Mouse (Mus musculus): Measurements from ENCODE around the gene 4930544D05Rik. TPM values are rescaled to one million over a fixed set of nuclear protein-coding genes. Genes with fewer than 3 reads are reported as not detected.

4930544D05Rik gene
- polyA plus RNA-seq, 2 experiments from 2014 or later = not detected

DNA sequence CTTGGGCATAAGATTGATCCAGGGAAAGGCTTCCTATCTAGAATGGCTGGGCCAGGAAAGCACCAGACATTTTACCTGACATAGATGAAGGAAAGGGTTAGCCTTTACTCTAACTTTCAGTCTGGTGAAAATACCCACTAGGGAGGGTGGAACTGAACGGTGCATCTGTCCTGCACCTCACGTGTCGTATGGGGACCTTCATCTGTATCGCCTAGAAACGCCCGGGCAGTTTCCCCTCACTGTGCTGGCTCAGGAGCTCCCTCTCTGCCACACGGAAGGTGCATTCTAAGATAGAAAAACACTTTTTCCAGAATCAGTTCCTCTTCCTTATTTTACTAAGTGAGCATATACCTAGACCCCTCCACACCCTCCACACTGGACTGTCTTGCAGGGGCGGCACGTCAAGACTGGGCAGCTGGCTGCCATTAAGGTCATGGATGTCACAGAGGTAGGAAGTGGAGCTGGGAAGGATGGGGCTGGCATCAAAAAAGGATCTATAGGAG, 17.1 kb upstream of the 4930544D05Rik start:
- ATAC-seq = no peak

DNA sequence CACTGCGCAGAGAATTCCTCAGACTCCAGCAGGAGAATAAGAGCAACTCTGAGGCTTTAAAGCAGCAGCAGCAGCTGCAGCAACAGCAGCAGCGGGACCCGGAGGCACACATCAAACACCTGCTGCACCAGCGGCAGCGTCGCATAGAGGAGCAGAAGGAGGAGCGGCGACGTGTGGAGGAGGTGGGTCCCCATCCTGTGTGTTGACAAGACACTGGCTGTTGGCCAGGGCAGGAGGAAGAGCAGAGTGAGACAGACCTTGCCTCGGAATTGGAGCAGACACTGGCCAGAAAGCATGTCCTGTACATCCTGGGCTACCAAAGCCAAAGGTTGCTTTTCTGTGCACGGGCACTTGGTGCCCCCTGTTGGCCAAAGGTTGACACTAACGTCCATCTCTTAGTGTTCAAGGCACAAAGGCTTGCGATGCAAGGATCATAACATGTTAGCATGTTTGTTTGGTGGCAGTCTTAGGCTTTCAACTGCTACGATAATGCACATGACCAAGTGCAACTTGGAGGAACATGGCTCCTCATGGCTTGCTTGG, 10.6 kb upstream of the 4930544D05Rik start:
- ATAC-seq = peak; percentile 75

DNA sequence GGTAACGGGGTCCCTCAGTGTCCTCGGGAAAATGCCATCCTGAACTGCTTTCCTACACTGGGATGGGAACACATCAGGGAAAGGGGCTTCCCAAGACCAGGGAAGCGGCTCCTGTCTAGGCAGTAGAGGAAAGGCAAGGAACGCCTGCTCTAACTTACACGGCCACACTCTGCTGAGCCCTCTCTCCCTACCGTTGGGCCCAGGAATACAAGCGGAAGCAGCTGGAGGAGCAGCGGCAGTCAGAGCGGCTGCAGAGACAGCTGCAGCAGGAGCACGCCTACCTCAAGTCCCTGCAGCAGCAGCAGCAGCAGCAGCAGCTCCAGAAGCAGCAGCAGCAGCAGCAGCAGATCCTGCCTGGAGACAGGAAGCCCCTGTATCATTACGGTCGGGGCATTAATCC, 8.9 kb upstream of the 4930544D05Rik start:
- no peak for ATAC-seq

DNA sequence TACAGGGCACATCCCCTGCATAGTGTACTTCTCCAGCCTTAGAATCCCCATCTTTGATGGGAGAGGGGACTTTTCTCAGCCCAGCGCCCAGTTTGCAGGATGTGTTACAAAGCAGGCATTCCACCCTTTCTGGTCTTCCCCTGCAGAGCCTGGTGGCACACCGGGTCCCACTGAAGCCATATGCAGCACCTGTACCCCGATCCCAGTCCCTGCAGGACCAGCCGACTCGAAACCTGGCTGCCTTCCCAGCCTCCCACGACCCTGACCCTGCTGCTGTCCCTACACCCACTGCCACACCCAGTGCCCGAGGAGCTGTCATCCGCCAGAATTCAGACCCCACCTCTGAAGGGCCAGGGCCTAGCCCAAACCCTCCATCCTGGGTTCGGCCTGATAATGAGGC, 8.0 kb upstream of the 4930544D05Rik start:
- no peak for ATAC-seq

DNA sequence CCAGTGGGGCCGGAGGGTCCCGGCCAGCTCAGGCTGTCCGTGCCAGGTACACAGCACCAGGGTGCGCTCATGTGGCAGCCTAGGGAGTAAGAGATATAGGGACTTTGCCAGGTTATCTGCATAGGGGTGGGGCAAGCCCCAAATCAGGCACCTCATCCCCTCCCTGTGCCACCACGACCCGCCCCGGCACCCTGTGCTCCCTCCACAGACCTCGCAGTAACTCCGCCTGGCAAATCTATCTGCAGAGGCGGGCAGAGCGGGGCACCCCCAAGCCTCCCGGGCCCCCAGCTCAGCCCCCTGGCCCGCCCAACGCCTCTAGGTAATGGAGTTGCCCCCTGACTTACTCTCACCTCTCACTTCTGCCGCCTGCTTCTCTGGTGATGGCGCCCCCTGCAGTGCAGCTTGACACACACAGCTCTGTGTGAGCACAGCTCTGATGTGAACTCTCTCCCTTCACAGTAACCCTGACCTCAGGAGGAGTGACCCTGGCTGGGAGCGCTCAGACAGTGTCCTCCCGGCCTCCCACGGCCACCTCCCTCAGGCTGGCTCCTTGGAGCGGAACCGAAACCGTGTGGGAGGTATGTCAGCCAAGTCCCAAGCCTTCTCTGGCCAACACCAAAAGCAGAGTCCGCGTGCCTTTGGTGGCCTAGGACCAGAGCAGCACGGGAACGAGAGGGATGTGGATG, 7.1 kb upstream of the 4930544D05Rik start:
- no peak for ATAC-seq

DNA sequence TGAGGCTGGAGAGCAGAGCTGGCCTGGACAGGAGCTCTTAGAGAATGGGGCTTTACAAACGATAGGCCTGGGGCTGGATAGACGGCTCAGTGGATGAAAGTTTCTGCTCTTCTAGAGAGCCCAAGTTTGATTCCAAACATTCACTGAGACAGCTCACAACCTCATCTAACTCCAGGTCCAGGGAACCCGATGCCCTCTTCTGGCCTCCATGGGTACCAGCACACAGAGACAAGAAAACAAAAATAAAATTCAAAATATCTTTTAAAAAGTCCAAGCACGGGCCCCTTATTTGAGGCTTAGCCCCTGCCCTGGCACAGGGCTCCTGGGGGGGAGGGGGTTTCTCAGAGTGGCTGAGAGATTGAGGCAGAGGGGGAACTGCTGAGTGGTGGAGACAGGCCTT, 4.9 kb upstream of the 4930544D05Rik start:
- no peak for ATAC-seq

DNA sequence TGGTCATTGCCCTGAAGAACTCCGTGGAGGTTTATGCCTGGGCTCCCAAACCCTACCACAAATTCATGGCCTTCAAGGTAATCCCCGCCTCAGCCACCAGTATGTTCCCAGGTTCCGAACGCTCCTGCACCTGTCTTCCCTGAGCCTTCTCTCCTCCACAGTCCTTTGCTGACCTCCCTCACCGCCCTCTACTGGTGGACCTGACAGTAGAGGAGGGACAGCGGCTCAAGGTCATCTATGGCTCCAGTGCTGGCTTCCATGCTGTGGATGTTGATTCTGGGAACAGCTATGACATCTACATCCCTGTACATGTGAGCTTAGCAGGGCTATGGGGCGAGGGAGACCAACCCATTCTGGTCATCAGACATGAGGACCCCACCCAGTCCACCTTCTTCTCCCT, 3.1 kb upstream of the 4930544D05Rik start:
- no peak for ATAC-seq

DNA sequence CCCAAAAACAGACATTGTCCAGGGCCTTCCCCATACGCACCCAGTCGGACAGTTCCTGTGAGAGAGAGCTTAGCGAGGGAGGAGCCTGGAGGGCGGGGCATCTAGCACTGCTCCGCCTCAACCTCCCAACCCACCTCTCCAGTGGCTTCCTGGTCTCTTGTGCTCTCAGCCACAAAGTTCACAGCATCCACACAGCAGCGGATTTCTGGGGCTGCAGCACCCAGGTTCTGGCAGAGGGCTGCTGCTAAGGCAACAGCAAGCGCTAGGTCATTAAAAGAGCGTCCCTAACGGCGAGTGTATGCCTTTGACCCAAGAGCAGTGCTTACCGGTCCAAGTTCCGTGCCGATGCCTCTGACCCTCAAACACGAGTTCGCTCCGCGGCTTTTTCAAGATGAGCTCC, 574 bp upstream of the 4930544D05Rik start:
- ATAC-seq = peak; percentile 90

DNA sequence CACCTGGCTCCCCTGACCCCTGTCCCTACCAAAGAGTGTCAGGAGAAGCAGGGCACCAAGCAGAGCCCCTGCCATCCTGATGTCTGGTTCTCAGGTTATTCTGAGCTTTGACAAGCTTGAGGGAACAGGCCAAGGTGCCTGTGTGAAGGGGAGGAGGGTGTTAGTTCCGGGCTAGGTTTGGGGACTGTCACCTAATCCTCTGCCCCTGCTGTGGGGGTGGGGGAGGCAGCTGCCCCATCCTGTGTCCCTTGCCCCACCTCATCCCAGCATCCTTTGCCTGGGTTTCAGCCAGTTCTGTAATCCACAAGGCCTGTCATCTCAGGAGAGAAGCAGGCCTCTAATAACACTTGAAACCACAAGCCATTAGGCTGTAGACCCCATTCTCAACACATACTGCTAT, 3.5 kb downstream of the 4930544D05Rik start, which contains the start of gene Chrne:
Gene Chrne, minus strand, starts transcription at position 116 of the 400 bp plus-strand sequence.
- no peak for ATAC-seq

DNA sequence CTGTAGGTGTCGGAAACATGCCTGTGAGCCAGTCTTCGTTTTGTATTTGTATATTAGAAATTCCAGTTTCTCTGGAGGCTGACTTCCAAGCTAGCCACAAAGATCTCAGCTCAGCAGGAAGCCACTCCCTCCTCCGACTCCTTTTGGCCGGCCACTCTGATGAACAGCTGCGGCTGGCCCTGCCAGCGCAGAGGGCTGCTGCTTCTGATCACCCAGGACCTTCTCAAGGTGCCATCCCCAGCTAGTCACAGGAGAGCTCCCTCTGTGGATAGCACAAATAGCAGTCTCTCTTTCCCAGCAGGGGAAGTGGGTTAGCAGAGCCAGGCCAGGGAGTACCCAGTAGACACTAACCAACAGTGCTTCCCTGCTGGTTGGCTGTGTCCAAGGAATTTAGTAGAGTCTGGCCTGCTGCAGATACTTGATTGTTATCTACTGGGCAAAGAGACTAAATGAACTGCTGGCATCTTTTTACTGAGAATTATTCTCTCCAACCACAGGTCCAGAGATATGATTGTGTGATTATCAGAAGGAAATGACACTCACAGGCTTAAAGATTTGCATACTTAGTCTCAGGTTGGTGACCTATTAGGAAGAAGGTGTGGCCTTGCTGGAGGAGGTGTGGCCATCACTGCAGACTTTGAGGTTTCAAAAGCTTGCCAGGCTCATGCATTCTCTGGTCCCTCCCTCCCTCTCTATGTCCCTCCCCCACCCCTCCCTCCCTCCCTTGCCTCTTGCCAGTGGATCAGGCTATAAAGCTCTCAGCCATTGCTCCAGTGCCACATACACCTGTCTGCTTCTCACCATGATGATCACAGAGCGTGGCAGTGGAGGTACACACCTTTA, 6.5 kb downstream of the 4930544D05Rik start:
- ATAC-seq = peak; percentile 72

DNA sequence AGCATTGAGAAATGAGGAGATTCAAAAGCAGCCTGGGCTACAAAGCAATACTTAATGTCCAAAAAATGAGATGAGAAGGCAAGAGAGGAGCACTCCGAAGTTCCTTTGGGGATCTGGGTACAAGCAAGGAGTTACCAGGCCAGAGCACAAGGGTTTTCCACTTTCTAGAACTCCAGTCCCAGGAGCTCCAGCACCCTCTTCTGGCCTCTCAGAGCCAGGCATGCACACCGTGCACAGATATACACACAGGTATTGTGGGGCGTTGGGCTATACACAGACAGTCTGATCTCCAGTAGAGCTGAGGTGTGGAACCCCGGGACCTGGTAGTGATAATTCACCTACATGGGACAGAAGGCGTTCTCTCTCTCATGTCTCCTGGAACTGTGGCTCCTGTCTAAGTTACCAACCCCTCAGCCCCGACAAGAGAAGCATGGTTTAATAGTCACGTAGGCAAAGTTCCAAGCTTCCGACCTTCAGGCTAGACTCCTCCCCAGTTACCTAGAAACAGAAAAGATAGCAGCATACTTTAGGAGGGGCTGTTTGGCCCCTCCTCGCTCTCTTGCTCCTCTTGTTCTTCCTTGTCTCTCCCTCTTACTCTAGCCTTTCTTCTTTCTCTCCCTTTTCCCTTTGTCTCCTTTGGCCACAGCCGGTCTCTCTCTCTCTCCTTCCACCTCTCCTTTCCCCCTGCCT, 7.5 kb downstream of the 4930544D05Rik start:
- ATAC-seq = no peak

DNA sequence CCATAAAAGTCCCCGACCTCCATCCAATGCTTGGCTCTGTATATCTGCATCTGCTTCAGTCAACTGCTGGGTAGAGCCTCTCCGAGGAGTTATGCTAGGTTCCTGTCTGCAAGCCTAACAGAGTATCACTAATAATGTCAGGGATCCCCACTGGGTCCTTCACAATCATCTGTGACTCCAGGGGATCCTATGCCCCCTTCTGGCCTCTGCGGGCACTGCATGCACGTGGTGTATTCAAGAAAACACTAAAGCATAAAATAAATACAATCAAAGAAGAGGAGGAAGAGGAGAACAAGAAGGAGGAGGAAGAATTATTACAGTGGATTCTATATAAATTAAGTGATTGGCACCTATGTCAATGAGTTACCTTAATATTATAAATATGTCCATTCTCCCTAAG, 9.8 kb downstream of the 4930544D05Rik start:
- ATAC-seq = peak; percentile 28

DNA sequence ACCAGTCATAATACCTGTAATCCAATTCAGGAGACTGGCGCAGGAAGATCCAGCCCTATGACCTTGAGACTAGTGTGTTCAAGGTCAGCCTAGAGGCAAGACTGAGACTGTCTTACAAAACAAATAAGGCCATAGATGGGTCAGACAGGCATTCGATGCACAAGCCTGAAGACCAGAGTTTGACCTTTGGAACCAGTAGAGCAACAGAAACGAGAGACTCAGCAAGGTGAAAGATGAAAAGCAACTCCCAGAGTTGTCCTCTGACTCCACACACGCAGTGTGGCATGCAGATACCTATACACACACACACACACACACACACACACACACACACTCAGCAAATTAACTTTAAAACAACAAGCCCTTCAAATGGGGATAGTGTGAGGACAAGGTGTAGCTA, 11.2 kb downstream of the 4930544D05Rik start:
- no peak for ATAC-seq

DNA sequence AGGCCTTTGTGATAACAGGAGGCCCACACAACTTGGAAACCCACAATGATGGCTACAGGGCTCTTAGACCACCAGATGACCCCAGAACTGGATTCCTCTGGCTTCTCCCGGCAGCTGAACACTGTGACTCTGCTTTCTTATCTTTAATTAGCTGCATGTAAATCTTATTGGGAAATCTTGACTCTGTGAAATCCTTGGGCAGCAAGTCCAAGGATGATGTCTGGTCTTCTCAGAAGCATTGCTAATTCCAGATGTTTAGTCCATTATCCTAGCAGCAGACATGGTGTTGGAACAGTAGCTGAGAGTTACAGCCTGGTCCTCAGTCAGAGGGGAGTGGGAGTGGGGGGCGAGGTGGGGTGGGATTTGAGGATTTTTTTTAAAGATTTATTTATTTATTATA, 12.8 kb downstream of the 4930544D05Rik start:
- no peak for ATAC-seq

DNA sequence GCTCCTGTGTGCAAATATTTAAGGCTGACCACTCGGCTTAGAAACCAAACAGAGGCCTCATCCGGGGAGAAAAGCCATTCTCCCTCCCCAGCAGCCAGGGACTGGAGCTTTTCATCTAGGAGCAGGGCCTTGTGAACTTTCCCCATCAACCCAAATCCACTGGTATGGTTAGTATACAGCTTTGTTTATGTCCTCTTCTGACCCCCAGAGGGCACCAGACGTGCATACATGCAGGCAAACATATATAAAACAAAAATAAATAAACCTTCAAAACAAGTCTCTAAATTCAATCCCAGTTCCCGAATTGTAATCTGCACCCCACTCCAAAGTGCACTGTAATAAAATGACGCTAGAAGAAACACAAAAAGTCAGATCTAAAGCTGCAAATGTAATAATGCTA, 13.9 kb downstream of the 4930544D05Rik start:
- ATAC-seq = no peak

DNA sequence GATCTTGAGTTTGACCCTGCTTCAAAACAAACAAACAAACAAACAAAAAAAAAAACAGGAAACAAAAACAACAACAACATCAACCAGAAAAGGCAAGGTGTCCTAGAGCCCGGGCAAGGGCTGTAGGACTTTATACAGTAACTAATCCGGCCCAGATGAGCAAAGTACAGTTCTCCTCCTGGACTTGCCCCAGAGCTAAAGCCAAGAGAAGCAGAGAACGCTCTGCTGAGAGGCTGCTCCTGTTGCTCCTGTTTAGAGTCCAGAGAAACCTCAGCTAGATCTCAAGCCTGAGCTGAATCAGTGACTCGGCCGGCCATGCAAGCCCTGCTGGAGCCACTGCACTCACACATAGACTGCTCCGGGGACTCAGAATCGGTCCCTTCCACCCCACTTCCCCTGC, 14.5 kb downstream of the 4930544D05Rik start:
- ATAC-seq = no peak

DNA sequence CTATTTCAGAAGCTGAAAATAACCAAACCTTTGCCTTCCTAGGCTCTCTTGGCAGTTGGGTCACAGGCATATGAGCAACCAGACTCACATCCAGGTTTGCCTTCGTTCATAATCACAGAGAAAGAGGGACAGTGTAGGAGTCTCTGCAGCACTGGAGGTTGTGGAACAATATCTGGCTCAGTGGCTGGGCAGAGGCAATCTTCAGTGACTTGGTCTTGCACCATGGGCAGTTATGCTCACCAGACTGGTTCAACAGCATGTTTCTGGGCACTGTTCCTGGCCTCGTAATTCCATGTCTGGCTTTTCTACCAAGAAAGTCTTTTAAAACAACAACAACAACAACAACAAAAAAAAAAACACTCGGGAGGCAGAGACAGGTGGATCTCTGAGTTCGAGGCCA, 20.0 kb downstream of the 4930544D05Rik start:
- no peak for ATAC-seq

DNA sequence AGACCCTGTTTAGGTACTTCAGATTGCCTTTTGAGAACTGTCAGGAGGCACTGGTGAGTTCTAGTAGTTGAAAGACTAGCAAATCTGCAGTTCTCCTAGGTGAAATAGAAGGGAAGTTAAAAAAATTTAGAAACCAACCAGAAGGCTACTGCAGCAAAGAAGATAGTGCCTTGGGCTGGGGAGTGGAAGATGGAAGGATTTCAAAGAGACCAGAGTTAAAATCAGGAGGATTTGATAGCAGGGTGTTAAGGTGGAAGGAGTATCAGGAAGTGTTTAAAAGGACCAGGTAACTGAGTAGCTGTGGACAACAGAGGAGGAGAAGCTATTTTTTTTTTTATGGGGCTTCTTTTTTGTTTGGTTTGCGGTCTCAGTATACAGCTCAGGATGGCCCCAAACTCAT, 22.1 kb downstream of the 4930544D05Rik start:
- ATAC-seq = no peak

DNA sequence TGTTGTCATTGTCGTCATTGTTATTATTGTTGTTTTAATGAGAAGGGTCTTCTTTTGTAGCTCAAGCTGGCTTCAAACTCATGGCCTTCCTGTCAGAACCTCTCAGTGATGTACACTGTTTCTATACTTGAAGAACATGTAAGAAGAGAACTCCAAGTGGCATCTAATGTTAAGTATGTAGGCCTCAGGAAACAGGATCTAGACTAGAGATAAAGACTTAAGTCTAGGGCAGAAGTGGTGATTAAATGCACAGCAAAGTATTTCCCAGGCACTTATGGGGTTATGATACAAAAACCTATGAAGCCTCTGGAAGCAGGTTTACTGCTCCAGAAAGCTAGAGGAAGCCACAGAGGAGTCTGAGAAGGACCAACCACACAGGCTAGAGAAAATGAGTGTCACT, 22.6 kb downstream of the 4930544D05Rik start:
- no peak for ATAC-seq

DNA sequence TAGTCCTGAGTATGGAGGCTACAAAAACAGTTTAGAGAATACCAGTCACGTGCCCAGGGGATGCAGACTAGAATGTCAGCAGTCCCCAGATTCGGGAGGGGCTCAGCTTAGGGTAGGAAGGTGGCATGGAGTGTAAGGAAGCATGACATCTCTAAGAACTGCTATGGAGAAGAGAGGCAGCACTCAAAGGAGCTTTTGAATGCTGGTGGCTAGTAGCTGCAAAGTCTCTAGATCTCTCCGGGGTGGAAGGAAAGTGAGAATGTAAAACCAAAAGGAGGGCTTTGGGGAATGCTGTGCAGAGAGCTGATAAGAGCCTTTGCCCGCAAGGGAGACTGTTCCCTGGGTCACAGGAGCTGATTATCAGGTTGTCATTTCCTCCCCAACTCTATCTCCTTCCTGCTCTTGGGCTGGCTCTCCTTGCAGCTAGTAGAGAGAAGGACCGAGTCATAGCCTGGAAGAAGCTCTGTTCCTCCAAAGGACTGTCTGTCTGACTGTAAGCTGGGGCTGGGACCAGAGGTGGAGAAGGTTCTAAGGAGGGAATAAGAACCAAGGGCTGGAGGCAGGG, 23.1 kb downstream of the 4930544D05Rik start, which contains the start of gene Gp1ba:
Gene Gp1ba, plus strand, starts transcription at position 409 of the 565 bp plus-strand sequence.
- no peak for ATAC-seq

DNA sequence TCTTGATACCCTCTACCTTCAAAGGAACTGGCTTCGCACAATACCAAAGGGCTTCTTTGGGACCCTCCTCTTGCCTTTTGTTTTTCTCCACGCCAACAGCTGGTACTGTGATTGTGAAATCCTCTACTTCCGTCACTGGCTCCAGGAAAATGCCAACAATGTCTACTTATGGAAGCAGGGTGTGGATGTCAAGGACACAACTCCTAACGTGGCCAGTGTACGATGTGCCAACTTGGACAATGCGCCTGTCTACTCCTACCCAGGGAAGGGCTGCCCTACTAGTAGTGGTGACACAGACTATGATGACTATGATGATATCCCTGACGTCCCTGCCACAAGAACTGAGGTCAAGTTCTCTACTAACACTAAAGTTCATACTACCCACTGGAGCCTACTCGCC, 24.3 kb downstream of the 4930544D05Rik start:
- ATAC-seq = no peak

DNA sequence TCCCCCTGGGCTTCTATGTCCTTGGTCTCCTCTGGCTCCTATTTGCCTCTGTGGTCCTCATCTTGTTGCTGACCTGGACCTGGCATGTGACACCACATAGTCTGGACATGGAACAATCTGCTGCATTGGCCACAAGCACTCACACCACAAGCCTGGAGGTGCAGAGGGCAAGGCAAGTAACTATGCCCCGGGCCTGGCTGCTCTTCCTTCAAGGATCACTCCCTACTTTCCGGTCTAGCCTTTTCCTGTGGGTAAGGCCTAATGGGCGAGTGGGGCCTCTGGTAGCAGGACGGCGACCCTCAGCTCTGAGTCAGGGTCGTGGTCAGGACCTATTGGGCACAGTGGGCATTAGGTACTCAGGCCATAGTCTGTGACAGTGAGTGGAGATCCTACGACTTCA, 25.6 kb downstream of the 4930544D05Rik start:
- no peak for ATAC-seq

DNA sequence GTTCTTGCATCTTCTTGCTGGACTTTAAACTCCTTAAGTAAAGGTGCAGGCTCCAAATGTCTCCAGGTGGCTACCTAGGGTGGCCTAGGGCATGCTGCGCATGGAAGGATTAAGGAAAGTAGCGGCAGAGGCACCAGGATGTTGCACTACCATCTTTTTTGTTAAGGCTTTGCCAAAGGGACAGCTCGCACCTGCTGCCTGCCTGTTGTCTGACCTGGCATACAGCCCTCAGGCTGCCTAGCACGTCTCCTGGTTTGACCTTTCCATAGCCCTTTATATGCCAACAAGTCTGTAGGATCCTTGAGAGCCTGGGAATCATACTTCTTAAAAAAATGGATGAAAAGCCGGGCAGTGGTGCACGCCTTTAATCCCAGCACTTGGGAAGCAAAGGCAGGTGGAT, 27.4 kb downstream of the 4930544D05Rik start:
- no peak for ATAC-seq
